Mouse (Mus musculus): Measurements from ENCODE around the gene Lipc. TPM values are rescaled to one million over a fixed set of nuclear protein-coding genes. Genes with fewer than 3 reads are reported as not detected.

Lipc gene
- polyA plus RNA-seq, 1 experiment from 2014 or later = not detected

- no peak overlapping the region for H3K4me3 ChIP-seq (ENCODE audit: low read depth, low read length)
- H3K27me3 ChIP-seq (replicated peaks; ENCODE audit: control insufficient read depth, insufficient read depth, low read length) = no peaks in the 10 kb centered on the region
- 0 out of 2 replicates have a peak, but pooled peaks cover 3% of the 10 kb centered on the region for H3K9me3 ChIP-seq (ENCODE audit: control insufficient read depth, low read length)
- ATAC-seq (replicated peaks; ENCODE audit: low FRiP score, low TSS enrichment, low read depth) = no peak
- H3K36me3 ChIP-seq (ENCODE audit: control insufficient read depth, insufficient read depth, low read length) = no peaks in the 10 kb centered on the region
- no peaks in the 10 kb centered on the region for H3K4me1 ChIP-seq (replicated peaks; ENCODE audit: control insufficient read depth, insufficient read depth, low read length)
- H3K9ac ChIP-seq (ENCODE audit: low read length) = no peak overlapping the region
- WGBS = 76% methylated on average over 3 of the region's 3 CpGs
- no peak overlapping the region for H3K27ac ChIP-seq (ENCODE audit: low read depth)
- no peak overlapping the region for H3K4me2 ChIP-seq (ENCODE audit: low read length)
- no peak for DNase-seq (ENCODE audit: low spot score)
These were observed 127.9 kb downstream of the Lipc start for GRCm38 (mm10) chr9:70824103-70824502.

DNA sequence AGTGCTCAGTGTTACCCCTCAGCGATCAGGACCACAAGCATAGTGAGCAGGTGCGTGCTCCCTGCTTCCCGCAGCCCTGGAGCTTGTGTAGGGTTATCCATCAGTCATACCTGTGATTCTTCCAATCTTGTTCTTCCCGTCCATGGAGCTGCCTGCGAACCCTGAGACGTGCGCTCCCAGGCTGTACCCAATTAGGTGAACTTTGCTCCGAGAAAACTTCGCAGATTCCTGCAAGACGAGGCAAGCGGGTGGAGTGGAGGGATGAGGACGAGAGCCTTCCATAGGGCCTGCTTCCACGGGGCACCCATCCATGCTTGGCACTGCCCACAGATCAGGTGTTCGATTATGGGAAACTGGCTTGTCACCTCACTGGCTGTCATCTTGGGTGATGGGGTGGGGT is 133.3 kb downstream of the Lipc start:
- Histone ChIP-seq H3K27ac (ENCODE audit: low read depth) (no peak overlapping the region), H3K27me3 (replicated peaks; ENCODE audit: control insufficient read depth, insufficient read depth, low read length) (no peaks in the 10 kb centered on the region), H3K9me3 (ENCODE audit: control insufficient read depth, low read length) (0 out of 2 replicates have a peak, but pooled peaks cover 3% of the 10 kb centered on the region), H3K4me1 (replicated peaks; ENCODE audit: control insufficient read depth, insufficient read depth, low read length) (peaks cover 9% of the 10 kb centered on the region; the same call in 1 of the 2 replicates), H3K4me3 (ENCODE audit: low read depth, low read length) (no peak overlapping the region), H3K4me2 (ENCODE audit: low read length) (no peak overlapping the region), H3K9ac (ENCODE audit: low read length) (no peak overlapping the region), H3K36me3 (ENCODE audit: control insufficient read depth, insufficient read depth, low read length) (no peaks in the 10 kb centered on the region)
- ATAC-seq (replicated peaks; ENCODE audit: low FRiP score, low TSS enrichment, low read depth) (no peak), DNase-seq (ENCODE audit: low spot score) (no peak)
- WGBS = 74% methylated on average over 14 of the region's 14 CpGs

DNA sequence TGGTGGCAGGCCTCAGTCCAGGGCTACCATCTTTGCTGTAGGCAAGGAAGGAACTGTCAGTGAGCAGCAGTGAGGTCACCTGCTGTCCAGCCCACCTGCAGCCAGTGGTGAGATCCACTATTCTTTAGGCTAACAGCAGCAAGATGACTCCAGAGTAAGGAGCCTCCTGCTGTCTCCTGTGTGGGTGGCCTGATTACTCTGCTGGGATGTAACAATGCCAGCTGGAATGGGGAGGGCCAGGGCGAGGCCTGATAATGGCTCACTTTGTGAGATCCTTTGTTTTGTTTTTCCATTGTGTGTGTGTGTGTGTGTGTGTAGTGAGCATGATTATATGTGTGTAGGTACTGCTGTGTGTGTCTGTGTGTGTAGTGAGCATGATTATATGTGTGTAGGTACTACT is 134.6 kb downstream of the Lipc start:
- H3K4me2 ChIP-seq (ENCODE audit: low read length) = no peak overlapping the region
- 65% methylated on average over 1 of the region's 1 CpGs for WGBS
- no peaks in the 10 kb centered on the region for H3K36me3 ChIP-seq (ENCODE audit: control insufficient read depth, insufficient read depth, low read length)
- H3K4me3 ChIP-seq (ENCODE audit: low read depth, low read length) = no peak overlapping the region
- H3K9ac ChIP-seq (ENCODE audit: low read length) = no peak overlapping the region
- H3K27me3 ChIP-seq (replicated peaks; ENCODE audit: control insufficient read depth, insufficient read depth, low read length) = no peaks in the 10 kb centered on the region
- no peaks in the 10 kb centered on the region for H3K9me3 ChIP-seq (ENCODE audit: control insufficient read depth, low read length)
- no peak overlapping the region for H3K27ac ChIP-seq (ENCODE audit: low read depth)
- DNase-seq (ENCODE audit: low spot score) (no peak), ATAC-seq (replicated peaks; ENCODE audit: low FRiP score, low TSS enrichment, low read depth) (no peak)
- H3K4me1 ChIP-seq (replicated peaks; ENCODE audit: control insufficient read depth, insufficient read depth, low read length) = peaks cover 9% of the 10 kb centered on the region; the same call in 1 of the 2 replicates

- no peak for DNase-seq (ENCODE audit: low spot score)
- H3K9me3 ChIP-seq (ENCODE audit: control insufficient read depth, low read length) = no peaks in the 10 kb centered on the region
- no peak for ATAC-seq (replicated peaks; ENCODE audit: low FRiP score, low TSS enrichment, low read depth)
- H3K4me2 ChIP-seq (ENCODE audit: low read length) = no peak overlapping the region
- H3K27me3 ChIP-seq (replicated peaks; ENCODE audit: control insufficient read depth, insufficient read depth, low read length) = no peaks in the 10 kb centered on the region
- H3K4me3 ChIP-seq (ENCODE audit: low read depth, low read length) = no peak overlapping the region
- no peaks in the 10 kb centered on the region for H3K36me3 ChIP-seq (ENCODE audit: control insufficient read depth, insufficient read depth, low read length)
- no peak overlapping the region for H3K9ac ChIP-seq (ENCODE audit: low read length)
- no peak overlapping the region for H3K27ac ChIP-seq (ENCODE audit: low read depth)
- 59% methylated on average over 14 of the region's 14 CpGs for WGBS
- H3K4me1 ChIP-seq (replicated peaks; ENCODE audit: control insufficient read depth, insufficient read depth, low read length) = peaks cover 9% of the 10 kb centered on the region; the same call in 1 of the 2 replicates
These were observed 135.2 kb downstream of the Lipc start for GRCm38 (mm10) chr9:70816701-70817305.

DNA sequence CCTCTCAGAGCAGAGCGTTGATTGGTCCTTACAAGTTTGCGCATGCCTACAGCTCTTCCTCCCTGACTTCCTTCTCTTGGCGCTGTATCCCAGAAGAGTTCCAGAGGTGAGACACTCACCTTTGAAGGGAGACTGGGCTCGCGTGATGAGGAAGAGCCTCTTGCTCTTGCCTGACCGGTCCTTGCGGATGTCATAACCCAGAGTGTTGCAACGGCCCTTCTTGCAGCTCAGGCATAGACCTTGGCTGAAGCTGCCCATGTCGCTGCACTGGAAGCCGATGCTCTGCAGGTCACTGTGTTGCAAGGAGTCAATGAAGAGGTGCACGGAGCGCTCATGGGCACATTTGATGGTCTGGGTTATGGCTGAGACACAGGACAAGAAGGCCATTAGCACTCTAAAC is 139.5 kb downstream of the Lipc start:
- Histone ChIP-seq H3K27me3 (replicated peaks; ENCODE audit: control insufficient read depth, insufficient read depth, low read length) (no peaks in the 10 kb centered on the region), H3K27ac (ENCODE audit: low read depth) (no peak overlapping the region), H3K4me1 (replicated peaks; ENCODE audit: control insufficient read depth, insufficient read depth, low read length) (peaks cover 16% of the 10 kb centered on the region), H3K9ac (ENCODE audit: low read length) (no peak overlapping the region), H3K9me3 (ENCODE audit: control insufficient read depth, low read length) (no peaks in the 10 kb centered on the region), H3K4me2 (ENCODE audit: low read length) (no peak overlapping the region), H3K4me3 (ENCODE audit: low read depth, low read length) (no peak overlapping the region), H3K36me3 (ENCODE audit: control insufficient read depth, insufficient read depth, low read length) (no peaks in the 10 kb centered on the region)
- ATAC-seq (replicated peaks; ENCODE audit: low FRiP score, low TSS enrichment, low read depth) = no peak
- 92% methylated on average over 12 of the region's 12 CpGs for WGBS
- no peak for DNase-seq (ENCODE audit: low spot score)

DNA sequence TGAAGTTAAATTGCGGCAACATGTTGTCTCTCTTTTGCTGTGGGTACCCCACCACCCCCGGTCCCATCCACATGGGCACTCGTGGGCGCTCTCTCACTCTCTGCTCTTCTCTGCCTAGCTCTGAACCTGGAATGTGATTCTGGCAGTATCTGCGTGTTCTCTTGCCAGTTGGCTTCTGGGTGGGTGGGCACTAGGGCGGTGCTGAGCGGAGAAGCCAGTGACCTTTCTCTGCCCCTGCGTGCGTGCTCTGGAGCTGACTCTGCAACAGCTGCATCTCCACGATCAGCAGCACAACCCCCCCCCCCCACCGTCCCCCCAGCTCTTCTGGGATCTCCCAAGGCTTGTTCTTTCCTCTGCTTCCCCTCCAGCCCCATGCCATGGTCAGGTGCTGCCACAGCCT is 144.3 kb downstream of the Lipc start:
- DNase-seq (ENCODE audit: low spot score) = no peak
- no peak for ATAC-seq (replicated peaks; ENCODE audit: low FRiP score, low TSS enrichment, low read depth)
- no peaks in the 10 kb centered on the region for H3K36me3 ChIP-seq (ENCODE audit: control insufficient read depth, insufficient read depth, low read length)
- H3K27me3 ChIP-seq (replicated peaks; ENCODE audit: control insufficient read depth, insufficient read depth, low read length) = no peaks in the 10 kb centered on the region
- H3K4me2 ChIP-seq (ENCODE audit: low read length) = no peak overlapping the region
- no peak overlapping the region for H3K4me3 ChIP-seq (ENCODE audit: low read depth, low read length)
- no peaks in the 10 kb centered on the region for H3K9me3 ChIP-seq (ENCODE audit: control insufficient read depth, low read length)
- H3K9ac ChIP-seq (ENCODE audit: low read length) = no peak overlapping the region
- 51% methylated on average over 11 of the region's 11 CpGs for WGBS
- H3K4me1 ChIP-seq (replicated peaks; ENCODE audit: control insufficient read depth, insufficient read depth, low read length) = peaks cover 7% of the 10 kb centered on the region; the same call in 1 of the 2 replicates
- H3K27ac ChIP-seq (ENCODE audit: low read depth) = no peak overlapping the region

DNA sequence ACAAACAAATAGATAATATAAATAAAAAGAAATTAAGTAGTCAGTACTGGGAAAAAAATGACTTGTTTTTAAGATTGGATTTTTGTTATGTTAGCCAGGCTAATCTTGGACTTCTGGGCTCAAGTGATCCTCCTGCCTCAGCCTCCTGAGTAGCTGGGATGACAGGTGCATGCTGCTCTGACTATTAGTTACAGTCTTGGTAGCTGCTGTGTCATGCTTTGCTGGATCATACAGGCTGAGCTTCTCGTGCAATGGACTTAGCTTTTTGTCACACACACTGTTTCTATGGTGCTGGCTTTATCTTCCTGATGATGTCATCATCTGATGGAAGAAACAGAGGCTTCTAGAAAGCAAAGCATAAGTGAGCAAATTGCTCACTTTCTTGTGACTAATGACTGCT is 146.0 kb downstream of the Lipc start:
- H3K4me2 ChIP-seq (ENCODE audit: low read length) = no peak overlapping the region
- peaks cover 2% of the 10 kb centered on the region; the same call in 1 of the 2 replicates for H3K4me1 ChIP-seq (replicated peaks; ENCODE audit: control insufficient read depth, insufficient read depth, low read length)
- H3K27ac ChIP-seq (ENCODE audit: low read depth) = no peak overlapping the region
- 75% methylated on average over 1 of the region's 1 CpGs for WGBS
- H3K27me3 ChIP-seq (replicated peaks; ENCODE audit: control insufficient read depth, insufficient read depth, low read length) = no peaks in the 10 kb centered on the region
- ATAC-seq (replicated peaks; ENCODE audit: low FRiP score, low TSS enrichment, low read depth) (no peak), DNase-seq (ENCODE audit: low spot score) (no peak)
- H3K4me3 ChIP-seq (ENCODE audit: low read depth, low read length) = no peak overlapping the region
- no peak overlapping the region for H3K9ac ChIP-seq (ENCODE audit: low read length)
- no peaks in the 10 kb centered on the region for H3K36me3 ChIP-seq (ENCODE audit: control insufficient read depth, insufficient read depth, low read length)
- no peaks in the 10 kb centered on the region for H3K9me3 ChIP-seq (ENCODE audit: control insufficient read depth, low read length)

DNA sequence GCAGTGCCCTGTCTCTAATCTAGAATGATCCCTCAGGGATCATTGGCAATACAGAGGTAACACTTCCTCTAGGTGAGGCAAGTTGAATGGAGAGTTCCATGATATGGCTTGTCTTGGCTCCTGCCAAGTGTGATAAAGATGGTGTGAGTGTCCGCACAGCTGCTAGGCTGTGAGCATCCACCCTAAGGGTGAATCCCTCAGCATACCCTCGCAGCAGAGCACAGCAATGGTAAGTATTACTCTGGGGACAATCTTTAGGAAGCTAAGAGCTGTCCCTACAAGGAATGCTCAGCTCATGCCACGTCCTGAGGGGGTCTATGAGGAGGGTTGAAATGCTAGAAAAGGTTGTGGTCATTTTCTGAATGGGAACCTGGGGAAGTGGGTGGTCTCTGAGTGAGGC is 149.2 kb downstream of the Lipc start:
- WGBS = 81% methylated on average over 3 of the region's 3 CpGs
- Histone ChIP-seq H3K9ac (ENCODE audit: low read length) (no peak overlapping the region), H3K9me3 (ENCODE audit: control insufficient read depth, low read length) (no peaks in the 10 kb centered on the region), H3K4me3 (ENCODE audit: low read depth, low read length) (no peak overlapping the region), H3K36me3 (ENCODE audit: control insufficient read depth, insufficient read depth, low read length) (no peaks in the 10 kb centered on the region), H3K4me2 (ENCODE audit: low read length) (no peak overlapping the region), H3K4me1 (replicated peaks; ENCODE audit: control insufficient read depth, insufficient read depth, low read length) (no peaks in the 10 kb centered on the region), H3K27me3 (replicated peaks; ENCODE audit: control insufficient read depth, insufficient read depth, low read length) (no peaks in the 10 kb centered on the region), H3K27ac (ENCODE audit: low read depth) (no peak overlapping the region)
- no peak for DNase-seq (ENCODE audit: low spot score)
- no peak for ATAC-seq (replicated peaks; ENCODE audit: low FRiP score, low TSS enrichment, low read depth)

DNA sequence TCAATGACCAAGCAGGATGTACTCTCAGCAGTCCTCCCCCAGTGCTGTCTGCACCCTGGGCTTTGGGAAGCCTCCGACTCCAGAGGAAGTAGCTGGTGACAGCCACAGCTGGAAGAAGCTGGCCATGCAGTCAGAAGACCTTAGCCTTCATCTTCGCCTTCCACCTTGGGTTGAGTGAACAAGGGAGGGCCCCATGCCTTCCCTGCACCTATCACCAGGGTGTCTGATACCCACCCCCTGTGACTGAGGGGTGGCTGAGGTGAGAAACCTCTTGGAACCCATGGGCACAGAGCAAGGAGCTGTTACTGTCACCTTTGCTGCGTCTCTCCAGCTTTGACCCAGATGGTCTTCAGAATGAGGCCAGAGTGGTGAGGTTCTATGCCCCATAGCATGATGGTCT is 150.3 kb downstream of the Lipc start:
- Histone ChIP-seq H3K36me3 (ENCODE audit: control insufficient read depth, insufficient read depth, low read length) (no peaks in the 10 kb centered on the region), H3K9me3 (ENCODE audit: control insufficient read depth, low read length) (no peaks in the 10 kb centered on the region), H3K4me3 (ENCODE audit: low read depth, low read length) (no peak overlapping the region), H3K4me1 (replicated peaks; ENCODE audit: control insufficient read depth, insufficient read depth, low read length) (no peaks in the 10 kb centered on the region), H3K27ac (ENCODE audit: low read depth) (no peak overlapping the region), H3K9ac (ENCODE audit: low read length) (no peak overlapping the region), H3K27me3 (replicated peaks; ENCODE audit: control insufficient read depth, insufficient read depth, low read length) (no peaks in the 10 kb centered on the region), H3K4me2 (ENCODE audit: low read length) (no peak overlapping the region)
- no peak for ATAC-seq (replicated peaks; ENCODE audit: low FRiP score, low TSS enrichment, low read depth)
- 80% methylated on average over 3 of the region's 3 CpGs for WGBS
- no peak for DNase-seq (ENCODE audit: low spot score)

All from intestine, embryonic 14.5 days (tissue).